Mouse (Mus musculus) T-cell, adult 2 months (primary cell): Measurements from ENCODE around the gene Acaca.
A peak's percentile ranks its signal among the peaks of the same experiment; 100 is the strongest.

ENCODE experiments used
- DNase-seq: peaks from one replicate; pipeline ENCODE4 v3.0.0; 2022; ENCODE audit warnings: low spot score

Gene Acaca

GRCm38 (mm10) chr11:84393571-84393970, 264.1 kb downstream of the Acaca start:
- DNase-seq: no peak

- DNase-seq: no peak
Observed at GRCm38 (mm10) chr11:84395010-84395409, 265.5 kb downstream of the Acaca start.

- DNase-seq: no peak
Observed at GRCm38 (mm10) chr11:84406733-84407132, 277.3 kb downstream of the Acaca start.

- DNase-seq: no peak
Observed at GRCm38 (mm10) chr11:84410383-84410782, 280.9 kb downstream of the Acaca start.

- no peak for DNase-seq
Observed at GRCm38 (mm10) chr11:84410879-84411641, 281.6 kb downstream of the Acaca start.

GRCm38 (mm10) chr11:84411642-84412018, 282.2 kb downstream of the Acaca start:
- DNase-seq: no peak

GRCm38 (mm10) chr11:84412201-84412934, 282.9 kb downstream of the Acaca start:
- DNase-seq: no peak

- DNase-seq: no peak
Observed at GRCm38 (mm10) chr11:84413111-84413510, 283.6 kb downstream of the Acaca start.

GRCm38 (mm10) chr11:84420779-84421178, 291.3 kb downstream of the Acaca start:
- DNase-seq: no peak

- DNase-seq: no peak
Observed at GRCm38 (mm10) chr11:84425736-84426632, 296.5 kb downstream of the Acaca start.

- DNase-seq: no peak
Observed at GRCm38 (mm10) chr11:84426633-84426998, 297.1 kb downstream of the Acaca start.

- peak; percentile 38 for DNase-seq
Observed at GRCm38 (mm10) chr11:84429581-84429980, 300.1 kb downstream of the Acaca start.

GRCm38 (mm10) chr11:84430336-84430735, 300.9 kb downstream of the Acaca start:
- no peak for DNase-seq

GRCm38 (mm10) chr11:84434879-84435278, 305.4 kb downstream of the Acaca start:
- no peak for DNase-seq

- no peak for DNase-seq
Observed at GRCm38 (mm10) chr11:84440402-84440801, 310.9 kb downstream of the Acaca start.

GRCm38 (mm10) chr11:84442554-84443331, 313.3 kb downstream of the Acaca start:
- no peak for DNase-seq
